ENCODE assay signal across 9 mouse cellular contexts in the genomic region with DNA sequence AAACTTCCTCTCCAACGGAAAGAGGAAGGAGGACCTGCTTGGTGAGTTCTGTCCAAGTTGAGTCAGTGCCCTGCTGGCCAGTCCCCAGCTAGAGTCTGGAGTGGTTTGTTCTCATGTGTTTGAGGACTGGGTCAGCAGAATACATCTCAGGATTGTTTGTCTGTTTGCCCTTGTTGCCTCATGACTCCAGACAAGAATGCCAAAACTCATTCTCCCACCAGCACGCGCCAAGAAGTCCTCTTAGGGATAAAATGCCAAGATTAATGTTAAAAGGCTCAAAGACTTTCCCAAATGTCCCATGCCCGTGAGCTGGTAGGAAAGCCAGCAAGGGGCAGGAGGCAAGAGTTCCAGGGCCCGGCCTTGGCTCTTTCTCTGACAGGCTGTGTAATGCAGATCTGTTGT. TPM values are rescaled to one million over a fixed set of nuclear protein-coding genes. Genes with fewer than 3 reads are reported as not detected.
DNase-seq lines count a peak whose midpoint lies in the region; ATAC-seq and TF ChIP-seq lines count a peak whose summit lies in the region.
"Had no signal": no experiment of that assay in that cellular context is flagged by ENCODE, and none has a peak within 500 bp of the region (broad histone marks: within the 10 kb centered on the region; RNA-seq: fewer than 3 reads in every experiment).

No protein-coding gene starts in this region.

- ATAC-seq in liver, embryonic 12.5 days = no peak
- ATAC-seq in megakaryocyte progenitor cell, adult 5-6 weeks (replicated peaks; ENCODE audit: poor library complexity) = peak; percentile 44
- no peak for ATAC-seq in forebrain, embryonic 15.5 days (replicated peaks)

- no peaks in the 10 kb centered on the region for H3K27me3 ChIP-seq in liver, adult 2 months (ENCODE audit: control insufficient read depth, insufficient read depth, low read length)
- H3K27me3 ChIP-seq in liver, embryonic 12.5 days (replicated peaks) = peaks cover 20% of the 10 kb centered on the region
- no peaks in the 10 kb centered on the region for H3K27me3 ChIP-seq in forebrain, embryonic 15.5 days

- no peaks in the 10 kb centered on the region for H3K79me2 ChIP-seq in liver, adult 2 months (ENCODE audit: control insufficient read depth, insufficient read depth, low read length)

- peaks cover 8% of the 10 kb centered on the region for H3K4me1 ChIP-seq in liver, adult 2 months (ENCODE audit: control insufficient read depth, insufficient read depth, low read length)
- peaks cover 7% of the 10 kb centered on the region for H3K4me1 ChIP-seq in liver, embryonic 12.5 days
- H3K4me1 ChIP-seq in forebrain, embryonic 15.5 days = no peaks in the 10 kb centered on the region

- 64% methylated on average over 5 of the region's 5 CpGs for WGBS in liver, adult 2 months
- 62% methylated on average over 5 of the region's 5 CpGs for WGBS in liver, embryonic 12.5 days (ENCODE audit: insufficient replicate concordance)
- 74% methylated on average over 5 of the region's 5 CpGs for WGBS in forebrain, embryonic 15.5 days

- 0 out of 2 replicates have a peak, but pooled peaks cover 2% of the 10 kb centered on the region for H3K9me3 ChIP-seq in liver, embryonic 12.5 days (replicated peaks)
- H3K9me3 ChIP-seq in forebrain, embryonic 15.5 days = no peaks in the 10 kb centered on the region

- no peak for TF ChIP-seq CTCF in liver, adult 2 months (IDR thresholded peaks at IDR 0.05; ENCODE audit: low read depth, low read length)

- no peaks in the 10 kb centered on the region for H3K36me3 ChIP-seq in liver, adult 2 months (ENCODE audit: control insufficient read depth, insufficient read depth, low read length)
- H3K36me3 ChIP-seq in liver, embryonic 12.5 days = no peaks in the 10 kb centered on the region
- no peaks in the 10 kb centered on the region for H3K36me3 ChIP-seq in forebrain, embryonic 15.5 days

- peak overlapping the region; percentile 67 for H3K27ac ChIP-seq in liver, adult 2 months (replicated peaks; ENCODE audit: insufficient read depth, low read depth, low read length)
- H3K27ac ChIP-seq in liver, embryonic 12.5 days = no peak overlapping the region
- H3K27ac ChIP-seq in forebrain, embryonic 15.5 days (replicated peaks) = no peak overlapping the region

- no peak for TF ChIP-seq POLR2A in liver, adult 2 months (IDR thresholded peaks at IDR 0.05; ENCODE audit: extremely low read depth, insufficient read depth, low read length)

- DNase-seq in adrenal gland, adult 2 months = peak; percentile 39
- DNase-seq in adrenal gland, postnatal 4 days (ENCODE audit: low spot score in 2 of 2) = no peak
- DNase-seq in liver, adult 2 months (ENCODE audit: extremely low read depth, low read depth, low spot score) = peak; percentile 58
- DNase-seq in heart, adult 9 months (ENCODE audit: low spot score in 2 of 2) = peak; percentile 76 to 81
- DNase-seq in retina, postnatal 1 day = no peak

- no peak overlapping the region for H3K4me3 ChIP-seq in liver, adult 2 months (ENCODE audit: insufficient read depth, low read depth, low read length)
- H3K4me3 ChIP-seq in liver, embryonic 12.5 days = no peak overlapping the region
- H3K4me3 ChIP-seq in forebrain, embryonic 15.5 days = no peak overlapping the region
- H3K4me3 ChIP-seq: myocyte had no signal

- H3K4me2 ChIP-seq in liver, embryonic 12.5 days = no peak overlapping the region
- H3K4me2 ChIP-seq in forebrain, embryonic 15.5 days (replicated peaks) = no peak overlapping the region

- no peak overlapping the region for H3K9ac ChIP-seq in liver, adult 2 months (ENCODE audit: low read depth, low read length)
- no peak overlapping the region for H3K9ac ChIP-seq in liver, embryonic 12.5 days
- no peak overlapping the region for H3K9ac ChIP-seq in forebrain, embryonic 15.5 days (replicated peaks)

RNA-seq across cellular contexts. Expression of gene Alg8, which starts 14.5 kb away (rescaled TPM):
- 10 to 100 TPM; 15.2 to 16.6 TPM for total RNA-seq in adrenal gland, adult 2 months (2021)
- polyA plus RNA-seq in adrenal gland, adult 2 months (2012; rRNA removed) = 6.0 and 7.3 TPM in 2 replicates
- total RNA-seq in adrenal gland, postnatal 4 days (2021) = 10 to 100 TPM; 19.3 to 20.3 TPM
- 3.3 and 6.2 TPM in 2 replicates for total RNA-seq in liver, adult 2 months (2014; rRNA removed)
- polyA plus RNA-seq in liver, adult 2 months (2012; rRNA removed) = 6.3 and 7.5 TPM in 2 replicates
- 48.7 and 50.5 TPM in 2 replicates for polyA plus RNA-seq in liver, embryonic 12.5 days (2016; fragmentation: Nextera tagmentation; extraction: Ambion mirVana)
- total RNA-seq in megakaryocyte progenitor cell, adult 5-6 weeks (2015) = 59.2 and 74.4 TPM in 2 replicates
- 35.1 and 40.5 TPM in 2 replicates for total RNA-seq in megakaryocyte progenitor cell, adult 5-6 weeks (2017)
- polyA plus RNA-seq in forebrain, embryonic 15.5 days (2015; fragmentation: Nextera tagmentation; extraction: Ambion mirVana) = 18.9 and 19.0 TPM in 2 replicates

RNA-seq across cellular contexts. Expression of gene Kctd21, which starts 24.7 kb away (rescaled TPM):
- total RNA-seq in adrenal gland, adult 2 months (2021) = 10 to 100 TPM in 1 of 2 experiments, 1 to 10 TPM in 1; 7.3 to 11.4 TPM
- polyA plus RNA-seq in adrenal gland, adult 2 months (2012; rRNA removed) = 5.3 and 5.6 TPM in 2 replicates
- total RNA-seq in adrenal gland, postnatal 4 days (2021) = 1 to 10 TPM; 2.2 to 3.3 TPM
- total RNA-seq in liver, adult 2 months (2014; rRNA removed) = 3.2 and 4.2 TPM in 2 replicates
- polyA plus RNA-seq in liver, adult 2 months (2012; rRNA removed) = 4.8 and 5.4 TPM in 2 replicates
- polyA plus RNA-seq in liver, embryonic 12.5 days (2016; fragmentation: Nextera tagmentation; extraction: Ambion mirVana) = 0.92 and 1.1 TPM in 2 replicates
- 1.0 and 1.6 TPM in 2 replicates for total RNA-seq in megakaryocyte progenitor cell, adult 5-6 weeks (2015)
- total RNA-seq in megakaryocyte progenitor cell, adult 5-6 weeks (2017) = 0.54 and 1.1 TPM in 2 replicates
- 6.6 and 7.1 TPM in 2 replicates for polyA plus RNA-seq in forebrain, embryonic 15.5 days (2015; fragmentation: Nextera tagmentation; extraction: Ambion mirVana)

RNA-seq across cellular contexts. Expression of gene Usp35, which starts 25.1 kb away (rescaled TPM):
- 1 to 10 TPM; 7.0 to 8.5 TPM for total RNA-seq in adrenal gland, adult 2 months (2021)
- polyA plus RNA-seq in adrenal gland, adult 2 months (2012; rRNA removed) = 8.4 and 11.1 TPM in 2 replicates
- total RNA-seq in adrenal gland, postnatal 4 days (2021) = 1 to 10 TPM; 8.5 to 8.6 TPM
- total RNA-seq in liver, adult 2 months (2014; rRNA removed) = 0.87 and 1.0 TPM in 2 replicates
- polyA plus RNA-seq in liver, adult 2 months (2012; rRNA removed) = 0.86 and 1.5 TPM in 2 replicates
- polyA plus RNA-seq in liver, embryonic 12.5 days (2016; fragmentation: Nextera tagmentation; extraction: Ambion mirVana) = 0.41 and 0.49 TPM in 2 replicates
- total RNA-seq in megakaryocyte progenitor cell, adult 5-6 weeks (2015) = 0.05 and 0.10 TPM in 2 replicates
- 0.20 TPM in 1 of 2 replicates, not detected in the other for total RNA-seq in megakaryocyte progenitor cell, adult 5-6 weeks (2017)
- 4.4 and 5.8 TPM in 2 replicates for polyA plus RNA-seq in forebrain, embryonic 15.5 days (2015; fragmentation: Nextera tagmentation; extraction: Ambion mirVana)

RNA-seq across cellular contexts. Expression of gene Ndufc2, which starts 42.9 kb away (rescaled TPM):
- total RNA-seq in adrenal gland, adult 2 months (2021) = 100 to 1,000 TPM; 263 to 364 TPM
- polyA plus RNA-seq in adrenal gland, adult 2 months (2012; rRNA removed) = 264 and 287 TPM in 2 replicates
- total RNA-seq in adrenal gland, postnatal 4 days (2021) = 100 to 1,000 TPM; 314 to 350 TPM
- total RNA-seq in liver, adult 2 months (2014; rRNA removed) = 213 and 221 TPM in 2 replicates
- polyA plus RNA-seq in liver, adult 2 months (2012; rRNA removed) = 191 and 204 TPM in 2 replicates
- 249 and 261 TPM in 2 replicates for polyA plus RNA-seq in liver, embryonic 12.5 days (2016; fragmentation: Nextera tagmentation; extraction: Ambion mirVana)
- total RNA-seq in megakaryocyte progenitor cell, adult 5-6 weeks (2015) = 173 and 202 TPM in 2 replicates
- 307 and 320 TPM in 2 replicates for total RNA-seq in megakaryocyte progenitor cell, adult 5-6 weeks (2017)
- polyA plus RNA-seq in forebrain, embryonic 15.5 days (2015; fragmentation: Nextera tagmentation; extraction: Ambion mirVana) = 460 and 479 TPM in 2 replicates

Comparison
In these comparisons a context has a peak if more than half of its experiments do, and no peak if none do; other contexts are left out.
1. DNase-seq: peak in adrenal gland, adult 2 months (single experiment), liver, adult 2 months (single experiment) and heart, adult 9 months (2 of 2); none in adrenal gland, postnatal 4 days (0 of 2) and retina, postnatal 1 day (single experiment).